Mouse (Mus musculus): ENCODE measurements around the gene Klhl20. TPM values are rescaled to one million over a fixed set of nuclear protein-coding genes. Genes with fewer than 3 reads are reported as not detected.

Klhl20 gene
- polyA plus RNA-seq, 2 experiments from 2014 or later, result 24.4 to 33.5 TPM

DNA sequence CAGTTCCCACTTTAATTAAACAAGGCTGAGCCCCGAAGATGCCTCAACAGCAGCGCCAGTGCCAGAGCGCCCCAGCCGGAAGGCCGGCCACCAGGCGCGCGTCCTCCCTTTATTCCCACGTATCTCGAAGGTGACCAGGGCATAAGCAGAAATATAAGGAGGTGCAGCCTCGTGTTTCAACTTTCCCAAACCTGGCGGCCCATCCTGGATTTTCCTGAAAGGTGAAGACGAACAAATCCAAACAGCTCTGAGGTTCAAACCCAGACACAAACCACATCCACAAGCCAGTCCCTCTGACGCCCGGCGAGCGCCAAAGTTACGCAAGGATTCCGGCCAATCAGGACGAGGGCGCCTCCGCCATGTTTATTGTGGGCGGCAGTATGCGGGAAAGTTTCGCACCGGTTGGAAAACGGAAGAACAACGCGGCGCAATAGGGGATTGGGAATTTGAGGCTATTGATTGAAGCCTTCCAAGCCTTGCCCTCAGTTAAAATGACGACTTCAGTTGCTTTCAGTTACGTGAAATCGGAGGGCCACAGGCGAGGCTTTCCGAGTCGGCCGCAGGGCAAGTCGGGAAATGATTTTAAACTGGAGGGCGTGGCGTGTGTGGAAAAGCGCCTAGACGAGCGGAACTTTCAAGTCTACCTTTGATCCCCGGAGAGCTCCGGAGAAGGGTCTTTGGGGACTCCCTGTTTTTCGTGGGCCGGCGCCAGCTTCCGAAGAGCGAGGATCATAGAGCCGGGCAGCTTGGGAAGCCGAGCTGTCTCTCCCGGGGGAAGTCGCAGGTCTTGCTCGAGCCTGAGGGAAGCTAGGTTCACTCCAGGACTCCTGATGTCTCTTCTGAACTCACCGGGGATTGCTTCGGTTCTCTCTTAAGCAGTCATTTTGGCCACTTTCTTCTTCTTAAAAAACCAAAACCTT lies 60.7 kb downstream of the Klhl20 start, which contains the start of the genes Dars2 and Cenpl:
TSS of gene Dars2 (minus strand) at position 307 of the 920 bp plus-strand sequence.
TSS of gene Cenpl (plus strand) at position 362 of the 920 bp plus-strand sequence.
- peak; percentile 88 for ATAC-seq

DNA sequence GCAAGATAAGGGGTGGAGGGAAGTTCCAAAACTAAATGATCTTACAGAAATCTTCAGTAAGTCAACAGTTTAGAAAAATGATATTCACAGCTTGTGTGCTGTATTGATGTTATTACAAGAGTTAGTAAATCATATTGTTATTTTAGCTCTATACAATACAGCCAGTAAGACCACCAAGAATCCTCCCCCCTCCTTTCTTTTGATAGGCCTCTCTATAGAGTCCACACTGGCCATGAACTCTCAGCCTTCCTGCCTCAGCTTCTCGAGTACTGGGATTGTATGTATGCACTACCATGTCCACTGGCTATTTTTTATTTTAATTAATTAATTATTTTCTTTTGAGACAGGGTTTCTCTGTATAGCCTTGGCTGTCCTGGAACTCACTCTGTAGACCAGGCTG lies 68.0 kb downstream of the Klhl20 start:
- ATAC-seq, result no peak

DNA sequence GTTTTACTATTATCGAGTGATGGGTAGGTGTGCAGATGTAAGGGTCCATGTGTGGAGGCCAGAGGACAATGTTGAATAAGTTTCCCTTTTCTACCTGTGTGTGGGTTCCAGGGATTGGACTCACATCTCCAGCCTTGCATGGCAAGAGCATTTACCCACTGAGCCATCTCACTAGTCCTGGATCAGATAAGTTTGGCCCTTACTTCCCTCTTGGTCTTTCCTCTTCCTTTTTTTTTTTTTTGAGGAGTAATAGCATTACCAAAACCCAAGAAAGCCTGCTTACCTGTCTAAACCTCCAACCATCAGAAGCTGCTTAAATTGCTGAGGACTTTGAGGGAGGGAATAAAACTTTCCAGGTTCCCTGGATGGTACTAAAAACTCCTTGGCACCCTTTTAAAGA lies 74.1 kb downstream of the Klhl20 start:
- no peak for ATAC-seq

DNA sequence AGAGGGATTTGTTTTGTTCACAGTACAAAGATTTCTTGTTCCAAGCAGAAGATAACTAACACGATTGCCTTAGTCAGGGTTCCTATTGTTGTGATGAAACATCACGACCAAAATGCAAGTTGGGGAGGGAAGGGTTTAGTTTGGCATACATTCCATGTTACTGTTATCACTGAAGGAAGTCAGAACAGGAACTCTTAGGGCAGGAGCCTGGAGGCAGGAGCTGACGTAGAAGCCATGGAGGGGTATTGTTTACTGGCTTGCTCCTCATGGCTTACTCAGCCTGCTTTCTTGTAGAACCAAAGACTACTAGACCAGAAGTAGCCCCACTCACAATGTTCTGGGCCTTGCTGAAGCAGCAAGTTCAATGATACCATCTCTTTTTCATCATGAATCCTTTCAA lies 84.3 kb downstream of the Klhl20 start:
- ATAC-seq, result no peak

DNA sequence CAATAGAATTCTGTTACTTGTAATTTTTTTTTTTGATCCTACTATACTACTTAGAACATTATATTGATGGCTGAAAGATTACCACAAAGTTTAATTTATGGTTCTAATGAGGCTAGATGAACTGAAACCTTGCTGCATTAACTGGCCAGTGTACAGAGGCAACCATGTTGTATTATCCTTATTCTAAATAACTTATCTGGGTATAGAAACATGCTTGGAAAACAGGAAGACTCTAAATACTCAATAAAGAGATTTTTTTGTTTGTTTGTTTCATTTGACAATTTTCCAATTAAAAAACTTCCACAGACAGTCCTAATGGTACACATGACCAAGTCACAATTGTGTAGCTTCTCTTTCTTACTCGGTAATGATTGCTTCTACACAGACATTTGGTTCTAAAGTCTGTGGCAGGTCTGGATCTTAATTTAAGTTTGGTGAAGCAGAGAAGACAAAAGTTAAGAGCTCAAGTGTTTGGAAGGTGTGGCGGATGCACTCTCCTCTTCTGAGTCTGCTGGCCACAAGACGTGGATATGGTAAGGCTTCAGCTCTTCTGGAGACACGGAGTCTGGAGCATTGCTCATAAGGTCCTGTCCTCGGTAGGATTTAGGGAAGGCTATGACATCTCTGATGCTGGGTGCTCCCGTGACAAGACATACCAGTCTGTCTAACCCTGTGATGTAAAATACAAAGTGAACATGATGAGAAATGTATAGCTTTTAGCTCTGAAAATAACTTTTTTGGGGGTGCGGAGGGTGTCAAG lies 89.9 kb downstream of the Klhl20 start:
- ATAC-seq, result no peak

DNA sequence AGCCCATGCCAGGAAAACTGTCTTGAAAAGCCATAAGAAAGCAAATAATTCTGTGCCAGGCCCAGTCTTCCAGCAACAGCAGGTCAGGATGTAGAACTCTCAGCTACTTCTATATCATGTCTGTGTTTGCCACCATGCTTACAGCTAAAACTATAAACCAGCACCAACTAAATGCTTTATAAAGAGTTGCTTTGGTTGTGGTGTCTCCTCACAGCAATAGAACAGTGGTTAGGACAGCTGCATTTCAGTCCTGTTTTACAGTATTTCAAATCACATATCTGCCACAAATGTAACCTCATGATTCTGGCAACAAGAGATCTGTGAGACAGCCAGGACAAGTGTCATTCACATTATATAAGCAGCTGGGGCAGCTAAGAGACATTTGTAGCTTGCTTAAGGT lies 90.5 kb downstream of the Klhl20 start:
- ATAC-seq, result no peak

DNA sequence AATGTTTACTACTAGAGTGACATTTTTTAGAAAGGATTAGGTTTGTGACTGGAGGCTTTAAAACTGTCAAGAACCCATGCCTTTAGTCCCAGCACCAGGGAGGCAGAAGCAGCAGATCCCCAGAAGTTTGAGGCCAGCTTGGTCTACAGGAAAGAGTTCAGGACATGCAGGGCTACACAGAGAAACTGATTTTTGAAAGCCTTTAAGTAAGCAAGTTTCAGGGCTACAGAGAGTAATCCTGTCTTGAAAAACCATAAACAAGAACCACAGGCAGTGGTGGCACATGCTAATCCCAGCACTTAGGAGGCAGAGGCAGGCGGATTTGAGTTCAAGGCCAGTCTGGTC lies 90.9 kb downstream of the Klhl20 start:
- ATAC-seq, result no peak

DNA sequence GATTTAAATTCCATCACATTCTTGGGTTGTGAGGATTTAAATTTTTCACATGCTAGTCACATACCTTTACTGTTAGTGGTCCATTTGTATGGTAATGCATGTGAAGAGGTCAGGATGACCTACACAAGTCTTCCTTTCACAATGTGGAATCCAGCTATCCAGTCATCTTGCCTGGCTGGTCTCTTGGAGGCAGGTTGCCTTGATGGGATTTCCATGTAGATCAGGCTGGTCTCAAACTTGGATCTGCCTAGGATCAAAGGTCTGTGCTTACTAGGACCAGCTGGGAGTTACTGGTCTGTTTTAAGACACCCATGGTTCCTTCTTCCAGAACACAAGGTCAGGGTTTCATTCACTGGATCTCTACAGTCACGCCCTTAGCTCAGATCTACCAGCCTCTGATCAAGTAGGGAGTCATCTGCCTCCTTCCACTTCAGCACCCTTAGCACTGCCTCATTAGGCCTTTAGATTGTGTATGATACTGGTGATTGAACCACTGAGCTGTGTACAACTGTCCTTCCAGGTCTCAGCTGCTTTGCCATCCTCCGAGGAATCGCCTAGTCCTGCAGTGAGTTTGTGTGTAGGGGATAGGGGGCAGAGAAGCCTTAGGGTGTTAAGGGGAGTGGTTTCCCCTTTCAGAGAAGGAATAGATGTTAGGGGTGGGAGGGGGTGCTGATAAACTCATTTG lies 91.4 kb downstream of the Klhl20 start:
- ATAC-seq, result no peak

DNA sequence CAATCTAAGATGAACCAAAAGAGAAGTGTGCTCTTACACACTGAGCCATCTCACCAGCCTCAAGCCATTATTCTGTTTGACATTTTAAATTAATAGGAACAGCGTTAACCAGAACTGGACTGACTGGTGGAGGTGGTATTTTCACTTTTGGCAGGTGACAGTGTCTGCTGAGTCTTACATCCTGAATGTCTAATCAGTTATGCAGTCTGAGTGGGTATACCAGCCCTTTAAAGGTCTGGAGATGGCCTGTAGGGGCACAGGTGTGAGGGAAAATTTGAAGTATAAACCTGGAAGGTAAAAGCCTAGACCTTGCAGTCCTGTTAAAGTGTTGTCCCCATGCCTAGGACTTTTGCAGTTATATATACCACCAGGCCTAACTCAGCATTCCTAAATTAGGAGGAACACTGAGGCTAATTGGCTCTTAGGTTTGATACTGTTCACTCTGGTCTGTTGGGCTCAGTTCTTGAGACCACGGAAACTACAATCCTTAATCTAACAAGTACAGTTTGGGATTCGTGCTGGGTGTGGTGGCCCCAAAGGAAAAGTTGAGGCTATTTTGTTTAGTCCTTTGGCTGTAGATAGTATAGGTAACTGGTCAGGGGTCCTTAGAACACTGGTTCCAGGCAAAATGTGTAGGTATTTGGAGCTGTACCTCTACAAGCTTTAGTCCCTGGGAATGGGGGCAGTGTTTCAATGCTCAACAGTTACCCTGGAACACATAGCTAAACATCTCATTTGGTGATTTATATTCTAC lies 92.2 kb downstream of the Klhl20 start:
- no peak for ATAC-seq

Other genes starting within 250 kb of the Klhl20 start
- gene Rc3h1, start 225.1 kb downstream of the Klhl20 start, polyA plus RNA-seq (2017; shearing (Covaris generic)), result 10 to 100 TPM; 12.8 to 14.9 TPM
- gene Serpinc1, start 152.9 kb downstream of the Klhl20 start, polyA plus RNA-seq (2017; shearing (Covaris generic)), result 10 to 100 TPM; 11.0 to 12.0 TPM
- 1 to 10 TPM; 4.3 to 5.2 TPM for gene Zbtb37, start 96.7 kb downstream of the Klhl20 start, polyA plus RNA-seq (2017; shearing (Covaris generic))
- 10 to 100 TPM; 17.3 to 22.9 TPM for gene Dars2, start 60.9 kb downstream of the Klhl20 start, polyA plus RNA-seq (2017; shearing (Covaris generic))
- gene Cenpl, start 60.8 kb downstream of the Klhl20 start, polyA plus RNA-seq (2017; shearing (Covaris generic)), result 10 to 100 TPM; 28.4 to 29.3 TPM
- not detected for gene Ankrd45, start 11.2 kb upstream of the Klhl20 start, polyA plus RNA-seq (2017; shearing (Covaris generic))
- under 1 TPM in 1 of 2 experiments, not detected in 1; 0.36 TPM for gene Tex50, start 27.8 kb upstream of the Klhl20 start, polyA plus RNA-seq (2017; shearing (Covaris generic))
- 100 to 1,000 TPM; 287 to 330 TPM for gene Prdx6, start 119.7 kb upstream of the Klhl20 start, polyA plus RNA-seq (2017; shearing (Covaris generic))